Mouse (Mus musculus): ENCODE measurements around the gene Gm11032. TPM values are rescaled to one million over a fixed set of nuclear protein-coding genes. Genes with fewer than 3 reads are reported as not detected.

Gene Gm11032
- total and polyA plus RNA-seq, 3 experiments = not detected

DNA sequence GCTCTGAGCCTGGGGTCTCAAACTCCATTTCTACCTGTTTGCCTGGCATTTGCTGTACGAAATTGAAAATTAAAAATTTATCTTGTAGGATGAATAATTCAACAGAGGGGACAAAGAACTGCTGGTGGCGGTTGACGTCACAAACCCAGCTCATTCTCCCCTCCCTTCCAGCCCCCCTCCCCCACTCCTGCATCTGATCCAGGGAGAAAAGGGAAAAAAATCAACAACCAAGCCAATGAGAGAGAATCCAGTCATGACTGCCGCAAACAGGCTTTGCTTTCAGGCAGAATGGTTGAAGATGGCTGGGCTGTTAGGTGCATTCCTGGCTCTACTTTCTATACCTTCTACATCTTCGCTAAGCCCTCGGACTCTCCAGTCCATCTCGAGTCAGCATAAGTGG, 6.1 kb downstream of the Gm11032 start:
- Histone ChIP-seq H3K9ac (ENCODE audit: control insufficient read depth, low read depth, low read length, poor library complexity, severe bottlenecking) (no peak overlapping the region), H3K36me3 (ENCODE audit: control insufficient read depth in 1 of 2, insufficient read depth in 2 of 2, low read length in 2 of 2) (no peaks in the 10 kb centered on the region), H3K27ac (ENCODE audit: control insufficient read depth, low read depth, low read length) (no peak overlapping the region), H3K4me1 (ENCODE audit: control insufficient read depth in 1 of 2, insufficient read depth in 2 of 2, low read length in 2 of 2) (no peaks in the 10 kb centered on the region), H3K4me3 (ENCODE audit: control insufficient read depth in 1 of 2, insufficient read depth in 1 of 2, low read depth in 2 of 2, low read length in 2 of 2) (no peak overlapping the region), H3K9me3 (replicated peaks; ENCODE audit: insufficient read depth, low read length) (no peaks in the 10 kb centered on the region), H3K79me2 (ENCODE audit: control insufficient read depth, insufficient read depth, low read length, poor library complexity) (no peaks in the 10 kb centered on the region), H3K27me3 (ENCODE audit: control insufficient read depth in 1 of 2, insufficient read depth in 2 of 2, low read length in 2 of 2) (peaks cover 26 to 30% of the 10 kb centered on the region in 2 experiments)
- DNase-seq (ENCODE audit: low read depth, low spot score) = no peak
- TF ChIP-seq RCOR1 (IDR thresholded peaks at IDR 0.05; ENCODE audit: low read depth, low read length) = no peak

DNA sequence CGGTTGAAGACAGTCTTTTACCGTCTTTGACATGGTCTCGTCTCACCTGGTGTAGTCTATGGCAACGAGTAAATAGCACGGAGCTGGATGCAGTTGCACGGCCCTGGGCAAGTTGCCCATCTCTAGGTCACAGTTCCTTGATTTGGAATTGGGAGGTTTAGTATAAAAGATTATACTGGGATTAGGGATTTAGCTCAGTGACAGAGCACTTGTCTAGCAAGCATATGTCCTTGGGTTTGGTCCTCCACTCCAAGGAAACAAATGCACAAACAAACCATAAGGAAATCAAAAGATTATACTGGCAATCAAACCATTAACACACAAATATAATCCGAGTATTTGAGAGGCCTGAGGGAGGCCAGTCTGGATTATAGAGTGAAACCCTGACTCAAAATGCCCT, 7.8 kb downstream of the Gm11032 start:
- Histone ChIP-seq H3K9ac (ENCODE audit: control insufficient read depth, low read depth, low read length, poor library complexity, severe bottlenecking) (no peak overlapping the region), H3K9me3 (replicated peaks; ENCODE audit: insufficient read depth, low read length) (no peaks in the 10 kb centered on the region), H3K27me3 (ENCODE audit: control insufficient read depth in 1 of 2, insufficient read depth in 2 of 2, low read length in 2 of 2) (peaks cover 31 to 37% of the 10 kb centered on the region in 2 experiments), H3K4me1 (ENCODE audit: control insufficient read depth in 1 of 2, insufficient read depth in 2 of 2, low read length in 2 of 2) (no peaks in the 10 kb centered on the region), H3K36me3 (ENCODE audit: control insufficient read depth in 1 of 2, insufficient read depth in 2 of 2, low read length in 2 of 2) (no peaks in the 10 kb centered on the region), H3K4me3 (ENCODE audit: control insufficient read depth in 1 of 2, insufficient read depth in 1 of 2, low read depth in 2 of 2, low read length in 2 of 2) (no peak overlapping the region), H3K27ac (ENCODE audit: control insufficient read depth, low read depth, low read length) (no peak overlapping the region), H3K79me2 (ENCODE audit: control insufficient read depth, insufficient read depth, low read length, poor library complexity) (no peaks in the 10 kb centered on the region)
- DNase-seq (ENCODE audit: low read depth, low spot score) = no peak
- TF ChIP-seq TBP (IDR thresholded peaks at IDR 0.05; ENCODE audit: low read depth, low read length) = no peak
- TF ChIP-seq NELFE (IDR thresholded peaks at IDR 0.05; ENCODE audit: low read depth, low read length) = no peak
- TF ChIP-seq ZKSCAN1 (IDR thresholded peaks at IDR 0.05; ENCODE audit: low read depth, low read length) = no peak
- no peak for TF ChIP-seq ZMIZ1 (IDR thresholded peaks at IDR 0.05; ENCODE audit: low read depth, low read length)
- no peak for TF ChIP-seq ZNF384 (IDR thresholded peaks at IDR 0.05; ENCODE audit: low read depth, low read length)
- no peak for TF ChIP-seq TCF12 (IDR thresholded peaks at IDR 0.05; ENCODE audit: low read depth, low read length)
- TF ChIP-seq POLR2A (IDR thresholded peaks at IDR 0.05; ENCODE audit: control insufficient read depth in 1 of 2, insufficient read depth in 1 of 2, low read depth in 1 of 2, low read length in 2 of 2, poor library complexity in 1 of 2) = no peak
- no peak for TF ChIP-seq KAT2A (conservative IDR thresholded peaks at IDR 0.05; ENCODE audit: low read depth, low read length)
- TF ChIP-seq ELF1 (IDR thresholded peaks at IDR 0.05; ENCODE audit: low read depth, low read length) = no peak

DNA sequence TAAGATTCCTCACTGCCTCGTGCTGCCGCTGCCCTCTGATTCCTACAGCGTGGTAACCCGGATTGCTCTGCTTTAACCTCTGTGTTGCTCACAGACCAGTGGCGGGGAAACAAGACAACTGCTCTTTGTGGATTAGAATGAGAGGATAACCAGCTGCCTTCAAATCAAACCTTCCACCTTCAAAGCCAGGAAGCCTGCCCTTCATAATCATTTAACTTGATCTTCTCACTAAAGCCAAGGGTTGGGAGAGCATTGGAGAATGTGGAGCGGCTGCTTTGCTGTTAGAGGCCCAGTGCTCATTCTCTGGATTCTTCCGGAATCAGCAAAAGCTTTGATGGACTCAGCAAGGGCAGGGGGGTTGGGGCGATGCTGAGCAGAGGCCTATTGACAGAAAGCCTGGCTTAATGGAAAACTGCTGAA, 10.0 kb downstream of the Gm11032 start:
- TF ChIP-seq NELFE (IDR thresholded peaks at IDR 0.05; ENCODE audit: low read depth, low read length) (no peak), CHD2 (IDR thresholded peaks at IDR 0.05; ENCODE audit: low read length) (no peak), MEF2A (IDR thresholded peaks at IDR 0.05; ENCODE audit: extremely low read depth, insufficient replicate concordance, low read depth, low read length, poor library complexity, severe bottlenecking) (no peak)
- Histone ChIP-seq H3K4me3 (ENCODE audit: control insufficient read depth in 1 of 2, insufficient read depth in 1 of 2, low read depth in 2 of 2, low read length in 2 of 2) (no peak overlapping the region), H3K79me2 (ENCODE audit: control insufficient read depth, insufficient read depth, low read length, poor library complexity) (no peaks in the 10 kb centered on the region), H3K9ac (ENCODE audit: control insufficient read depth, low read depth, low read length, poor library complexity, severe bottlenecking) (no peak overlapping the region), H3K36me3 (ENCODE audit: control insufficient read depth in 1 of 2, insufficient read depth in 2 of 2, low read length in 2 of 2) (peaks cover 0 to 2% of the 10 kb centered on the region in 2 experiments; a peak in 1 of 4 replicates), H3K4me1 (ENCODE audit: control insufficient read depth in 1 of 2, insufficient read depth in 2 of 2, low read length in 2 of 2) (peaks cover 2 to 8% of the 10 kb centered on the region in 2 experiments; a peak in 3 of 4 replicates), H3K27ac (ENCODE audit: control insufficient read depth, low read depth, low read length) (no peak overlapping the region), H3K9me3 (replicated peaks; ENCODE audit: insufficient read depth, low read length) (no peaks in the 10 kb centered on the region), H3K27me3 (ENCODE audit: control insufficient read depth in 1 of 2, insufficient read depth in 2 of 2, low read length in 2 of 2) (peaks cover 31 to 37% of the 10 kb centered on the region in 2 experiments)
- DNase-seq (ENCODE audit: low read depth, low spot score) = no peak
